Mouse (Mus musculus): ENCODE results near the gene Xlr5a. TPM values are rescaled to one million over a fixed set of nuclear protein-coding genes. Genes with fewer than 3 reads are reported as not detected.

Gene Xlr5a
- not detected in 2 replicates for polyA plus RNA-seq (2012; ENCODE audit: low replicate concordance)

DNA sequence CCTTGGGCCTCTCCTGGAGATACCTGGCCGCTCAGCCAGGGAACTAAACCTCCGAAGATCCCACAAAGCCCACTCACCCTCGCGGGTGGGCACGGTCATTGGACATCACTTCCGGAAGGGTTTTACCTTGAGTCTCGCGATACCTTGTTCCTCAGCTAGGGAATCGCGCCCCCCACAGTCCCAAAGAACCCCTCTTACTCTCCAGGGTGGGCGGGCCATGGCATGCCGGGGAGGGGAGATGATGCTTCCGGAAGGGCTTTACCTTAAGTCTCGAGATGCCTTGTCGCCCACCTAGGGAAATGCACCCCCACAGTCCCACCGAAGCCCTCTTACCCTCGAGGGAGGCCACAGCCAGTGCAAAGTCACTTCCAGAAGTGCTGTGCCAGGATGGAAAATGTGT, at the start of gene Xlr5a, which contains the start of gene Xlr5c:
Gene Xlr5a (minus strand): TSS at position 101 of the 400 bp plus-strand sequence.
Gene Xlr5c (minus strand): TSS at position 101 of the 400 bp plus-strand sequence.

GRCm38 (mm10) chrX:73342483-73342895, 49.7 kb upstream of the Xlr5a start, which contains the start of gene Zfp275:
Gene Zfp275 (plus strand): TSS chrX:73342621.

DNA sequence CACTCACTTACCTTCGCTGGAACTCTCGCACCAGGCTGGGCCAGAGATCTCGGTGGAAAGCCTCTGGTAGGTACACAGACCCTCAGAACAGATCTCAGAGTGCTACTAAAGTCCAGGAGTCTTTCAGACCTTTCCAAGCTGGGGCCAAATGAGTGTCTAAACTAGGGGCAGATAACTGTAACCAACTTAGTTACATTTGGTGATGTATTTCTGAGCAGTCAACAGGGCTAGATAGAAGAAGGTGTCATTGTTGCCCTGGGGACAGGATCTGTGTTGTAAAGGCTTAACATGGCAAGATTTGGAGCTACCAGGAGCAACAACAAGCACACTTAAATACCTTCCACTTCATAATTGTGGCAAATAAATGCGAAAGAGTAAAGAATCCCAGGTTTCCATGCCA, 44.0 kb upstream of the Xlr5a start, which contains the start of gene Gm45015:
Gene Gm45015 (minus strand): TSS at position 101 of the 400 bp plus-strand sequence.

DNA sequence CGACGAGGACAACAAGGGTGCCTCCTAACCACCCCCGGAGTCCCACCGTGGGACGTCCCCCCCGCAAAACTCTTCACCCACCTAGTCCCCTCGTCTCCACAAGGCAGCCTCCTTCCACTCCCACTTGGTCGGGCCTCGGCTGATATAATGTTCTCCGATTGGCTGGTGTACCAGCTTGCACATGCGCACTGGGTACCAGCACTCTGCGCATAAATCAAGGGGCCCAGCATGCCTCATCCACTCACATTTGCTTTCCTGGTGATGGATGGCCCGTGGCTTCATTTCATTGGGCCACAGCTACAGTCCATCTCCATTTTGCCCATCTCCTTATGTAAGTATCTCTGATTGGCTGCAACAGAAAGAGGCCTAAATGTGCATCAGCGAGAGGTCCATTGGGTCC, 27.5 kb downstream of the Xlr5a start, which contains the start of gene Xlr3c:
Gene Xlr3c (minus strand): TSS at position 121 of the 400 bp plus-strand sequence.

DNA sequence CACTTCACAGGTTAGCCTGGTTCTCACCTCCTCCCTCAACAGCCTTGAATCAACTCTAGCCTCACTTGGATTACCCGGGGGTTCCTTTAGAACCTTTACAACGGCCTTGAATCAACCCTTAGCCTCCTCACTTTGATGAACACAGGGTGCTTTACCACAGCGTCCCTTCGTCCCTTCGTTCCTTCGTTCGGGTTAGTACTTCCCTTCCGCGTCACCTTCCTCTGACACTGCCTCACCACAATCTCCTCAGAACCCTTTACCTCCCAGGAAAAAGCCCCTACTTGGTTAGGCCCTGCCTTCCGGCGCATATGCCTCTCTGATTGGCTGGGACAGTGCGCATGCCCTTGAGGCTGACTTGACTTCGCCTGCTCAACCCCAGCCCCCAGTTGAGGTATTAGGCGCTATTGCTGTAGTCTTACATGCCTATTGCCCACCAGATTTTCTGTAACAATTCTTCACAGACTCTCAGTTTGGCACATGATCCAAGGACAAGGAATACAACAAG, 49.9 kb downstream of the Xlr5a start, which contains the start of gene Xlr4c:
Gene Xlr4c (minus strand): TSS at position 310 of the 505 bp plus-strand sequence.

DNA sequence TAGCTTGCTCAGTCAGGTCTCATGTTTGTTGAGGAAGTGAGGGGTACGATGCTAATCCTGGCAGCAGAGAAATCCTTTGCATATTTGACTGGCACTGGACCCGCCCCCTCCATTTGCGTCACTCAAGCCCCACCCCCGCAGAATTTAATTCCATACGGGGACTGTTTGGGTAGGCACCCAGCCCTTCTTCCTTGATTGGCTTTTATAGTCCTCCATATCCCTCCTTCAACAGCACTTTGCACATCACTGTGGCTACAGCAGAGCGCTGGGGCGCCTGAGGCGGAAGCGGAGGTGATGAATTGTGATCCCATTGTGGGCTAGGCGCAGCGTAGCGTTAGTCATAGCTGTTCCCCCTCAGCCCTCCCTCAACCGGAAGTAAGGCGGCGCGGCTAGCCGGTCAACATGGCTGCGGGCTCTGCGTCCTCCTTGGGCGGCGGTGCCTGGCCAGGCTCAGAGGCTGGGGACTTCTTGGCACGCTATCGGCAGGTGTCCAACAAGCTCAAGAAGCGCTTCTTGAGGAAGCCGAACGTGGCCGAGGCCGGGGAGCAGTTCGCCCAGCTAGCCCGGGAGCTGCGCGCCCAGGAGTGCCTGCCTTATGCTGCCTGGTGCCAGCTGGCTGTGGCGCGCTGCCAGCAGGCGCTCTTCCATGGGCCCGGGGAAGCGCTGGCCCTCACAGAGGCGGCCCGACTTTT, 64.7 kb downstream of the Xlr5a start, which contains the start of gene F8a:
Gene F8a (plus strand): TSS at position 378 of the 692 bp plus-strand sequence.

GRCm38 (mm10) chrX:73213819-73214564, 78.8 kb downstream of the Xlr5a start, which contains the start of gene Xlr4b:
Gene Xlr4b (plus strand): TSS chrX:73214333.

GRCm38 (mm10) chrX:73191934-73192333, 100.8 kb downstream of the Xlr5a start, which contains the start of gene Xlr3b:
Gene Xlr3b (plus strand): TSS chrX:73192207.

GRCm38 (mm10) chrX:73176889-73177288, 115.9 kb downstream of the Xlr5a start, which contains the start of gene Spin2d:
Gene Spin2d (minus strand): TSS chrX:73176989.

DNA sequence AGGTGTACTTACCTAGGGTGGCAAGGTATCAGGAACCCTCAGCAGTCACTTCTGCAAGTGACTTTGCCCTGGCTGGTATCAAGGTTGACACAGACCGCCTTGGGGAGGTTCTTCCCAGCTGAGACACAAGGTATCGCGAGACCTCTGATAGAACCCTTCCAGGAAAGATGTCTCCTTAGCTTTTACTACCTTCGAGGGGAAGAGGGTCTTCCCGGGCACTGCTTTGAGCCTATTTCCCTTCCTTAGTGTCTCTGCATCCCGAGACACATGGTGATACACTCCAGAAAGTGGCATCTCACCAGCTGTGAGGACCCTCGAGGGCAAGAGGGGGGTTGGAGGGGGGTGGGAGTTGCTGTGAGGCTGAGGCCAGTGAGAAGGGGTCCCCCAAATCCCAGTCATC, 143.4 kb downstream of the Xlr5a start, which contains the start of gene DXBay18:
Gene DXBay18 (minus strand): TSS at position 101 of the 400 bp plus-strand sequence.

DNA sequence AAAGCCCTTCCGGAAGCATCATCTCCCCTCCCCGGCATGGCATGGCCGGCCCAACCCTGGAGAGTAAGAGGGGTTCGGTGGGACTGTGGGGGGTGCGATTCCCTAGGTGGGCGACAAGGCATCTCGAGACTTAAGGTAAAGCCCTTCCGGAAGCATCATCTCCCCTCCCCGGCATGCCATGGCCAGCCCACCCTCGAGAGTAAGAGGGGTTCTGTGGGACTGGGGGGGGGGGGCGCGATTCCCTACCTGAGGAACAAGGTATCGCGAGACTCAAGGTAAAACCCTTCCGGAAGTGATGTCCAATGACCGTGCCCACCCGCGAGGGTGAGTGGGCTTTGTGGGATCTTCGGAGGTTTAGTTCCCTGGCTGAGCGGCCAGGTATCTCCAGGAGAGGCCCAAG, 144.3 kb downstream of the Xlr5a start, which contains the start of gene Xlr5b:
Gene Xlr5b (plus strand): TSS at position 301 of the 400 bp plus-strand sequence.

GRCm38 (mm10) chrX:73116747-73117146, 176.0 kb downstream of the Xlr5a start, which contains the start of gene Gm14685:
Gene Gm14685 (plus strand): TSS chrX:73117047.

DNA sequence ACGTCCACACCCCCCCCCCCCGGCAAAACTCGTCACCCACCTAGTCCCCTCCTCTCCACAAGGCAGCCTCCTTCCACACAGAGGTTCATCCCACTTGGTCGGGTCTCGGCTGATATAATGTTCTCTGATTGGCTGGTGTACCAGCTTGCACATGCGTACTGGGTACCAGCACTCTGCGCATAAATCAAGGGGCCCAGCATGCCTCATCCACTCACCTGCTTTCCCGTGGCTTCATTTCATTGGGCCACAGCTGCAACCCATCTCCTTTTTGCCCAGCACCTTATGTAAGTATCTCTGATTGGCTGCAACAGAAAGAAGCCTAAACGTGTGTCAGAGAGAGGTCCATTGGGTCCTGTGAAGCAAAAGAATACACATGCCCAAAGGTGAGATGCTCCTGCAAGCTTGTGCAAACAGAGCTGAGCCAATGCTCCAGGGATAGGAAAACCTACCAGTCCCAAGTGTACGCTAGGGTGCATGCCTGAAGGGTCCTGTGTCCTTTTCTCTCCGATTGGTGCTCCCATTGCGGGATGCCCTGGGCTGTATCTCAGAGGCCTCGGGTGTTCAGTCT, 195.8 kb downstream of the Xlr5a start, which contains the start of gene Xlr3a:
Gene Xlr3a (minus strand): TSS at position 155 of the 568 bp plus-strand sequence.

DNA sequence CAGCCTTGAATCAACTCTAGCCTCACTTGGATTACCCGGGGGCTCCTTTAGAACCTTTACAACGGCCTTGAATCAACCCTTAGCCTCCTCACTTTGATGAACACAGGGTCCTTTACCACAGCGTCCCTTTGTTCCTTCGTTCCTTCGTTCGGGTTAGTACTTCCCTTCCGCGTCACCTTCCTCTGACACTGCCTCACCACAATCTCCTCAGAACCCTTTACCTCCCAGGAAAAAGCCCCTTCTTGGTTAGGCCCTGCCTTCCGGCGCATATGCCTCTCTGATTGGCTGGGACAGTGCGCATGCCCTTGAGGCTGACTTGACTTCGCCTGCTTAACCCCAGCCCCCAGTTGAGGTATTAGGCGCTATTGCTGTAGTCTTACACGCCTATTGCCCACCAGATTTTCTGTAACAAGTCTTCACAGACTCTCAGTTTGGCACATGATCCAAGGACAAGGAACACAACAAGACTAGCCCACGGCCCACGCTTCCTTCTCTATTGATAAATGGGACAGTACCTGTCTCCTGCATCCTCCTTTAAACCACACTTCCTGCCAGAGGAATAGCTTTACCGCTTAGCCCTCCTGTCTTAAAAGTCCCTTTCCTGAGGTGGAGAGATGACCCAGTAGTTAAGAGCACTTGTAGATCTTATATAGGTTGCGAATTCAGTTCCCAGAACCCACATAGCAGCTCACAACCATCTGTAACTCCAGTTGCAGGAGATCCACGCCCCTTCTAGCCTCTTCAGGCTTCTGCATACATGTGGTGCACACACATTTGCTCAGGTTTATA, 210.3 kb downstream of the Xlr5a start, which contains the start of gene Xlr4a:
Gene Xlr4a (minus strand): TSS at position 212 of the 789 bp plus-strand sequence.

DNA sequence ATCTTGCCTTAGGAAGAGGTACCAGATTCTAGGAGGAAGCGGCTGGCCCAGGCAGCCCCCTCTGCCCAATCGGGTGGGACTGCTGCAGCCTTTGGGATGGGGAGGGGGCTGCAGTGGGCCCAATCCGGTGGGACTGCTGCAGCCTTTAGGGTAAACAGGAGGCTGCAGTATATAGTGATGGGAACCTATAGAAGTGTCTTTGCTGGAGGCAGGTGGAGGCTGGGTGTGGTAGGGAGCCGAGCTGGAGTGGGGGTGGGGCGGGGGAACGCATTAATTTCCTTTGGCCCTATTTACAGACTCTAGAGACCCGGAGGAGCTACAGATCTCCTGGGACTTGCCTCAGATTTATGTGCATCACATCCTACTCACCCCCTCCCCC, 228.4 kb downstream of the Xlr5a start, which contains the start of gene Pnma3:
Gene Pnma3 (plus strand): TSS at position 373 of the 379 bp plus-strand sequence.

Other genes starting within 250 kb of the Xlr5a start
- 0.11 TPM in 1 of 2 replicates, not detected in the other for gene Pnma3, start 228.2 kb downstream of the Xlr5a start, polyA plus RNA-seq (2012; ENCODE audit: low replicate concordance)
- 0.15 TPM in 1 of 2 replicates, not detected in the other for gene Xlr4a, start 210.5 kb downstream of the Xlr5a start, polyA plus RNA-seq (2012; ENCODE audit: low replicate concordance)
- gene Xlr3a, start 195.9 kb downstream of the Xlr5a start, polyA plus RNA-seq (2012; ENCODE audit: low replicate concordance) = not detected in 2 replicates
- gene Gm14685, start 175.9 kb downstream of the Xlr5a start, polyA plus RNA-seq (2012; ENCODE audit: low replicate concordance) = 0.14 TPM in 1 of 2 replicates, not detected in the other
- not detected in 2 replicates for gene Xlr5b, start 144.2 kb downstream of the Xlr5a start, polyA plus RNA-seq (2012; ENCODE audit: low replicate concordance)
- gene DXBay18, start 143.5 kb downstream of the Xlr5a start, polyA plus RNA-seq (2012; ENCODE audit: low replicate concordance) = not detected in 2 replicates
- gene Spin2d, start 116.0 kb downstream of the Xlr5a start, polyA plus RNA-seq (2012; ENCODE audit: low replicate concordance) = not detected in 2 replicates
- gene Xlr3b, start 100.8 kb downstream of the Xlr5a start, polyA plus RNA-seq (2012; ENCODE audit: low replicate concordance) = not detected in 2 replicates
- gene Xlr4b, start 78.6 kb downstream of the Xlr5a start, polyA plus RNA-seq (2012; ENCODE audit: low replicate concordance) = 0.92 and 1.4 TPM in 2 replicates
- gene F8a, start 64.7 kb downstream of the Xlr5a start, polyA plus RNA-seq (2012; ENCODE audit: low replicate concordance) = 17.9 and 29.9 TPM in 2 replicates
- gene Xlr4c, start 49.8 kb downstream of the Xlr5a start, polyA plus RNA-seq (2012; ENCODE audit: low replicate concordance) = 0.73 and 2.7 TPM in 2 replicates
- not detected in 2 replicates for gene Xlr3c, start 27.6 kb downstream of the Xlr5a start, polyA plus RNA-seq (2012; ENCODE audit: low replicate concordance)
- gene Xlr5c, start within 50 bp of the Xlr5a start, polyA plus RNA-seq (2012; ENCODE audit: low replicate concordance) = not detected in 2 replicates
- not detected in 2 replicates for gene Gm45015, start 43.9 kb upstream of the Xlr5a start, polyA plus RNA-seq (2012; ENCODE audit: low replicate concordance)
- gene Zfp275, start 49.6 kb upstream of the Xlr5a start, polyA plus RNA-seq (2012; ENCODE audit: low replicate concordance) = 0.93 and 1.5 TPM in 2 replicates
- not detected in 2 replicates for gene Gm18336, start 105.8 kb upstream of the Xlr5a start, polyA plus RNA-seq (2012; ENCODE audit: low replicate concordance)
- 0.05 TPM in 1 of 2 replicates, not detected in the other for gene Zfp92, start 118.1 kb upstream of the Xlr5a start, polyA plus RNA-seq (2012; ENCODE audit: low replicate concordance)
- not detected in 2 replicates for gene Trex2, start 142.4 kb upstream of the Xlr5a start, polyA plus RNA-seq (2012; ENCODE audit: low replicate concordance)
- gene Haus7, start 166.1 kb upstream of the Xlr5a start, polyA plus RNA-seq (2012; ENCODE audit: low replicate concordance) = 1.0 and 2.9 TPM in 2 replicates
- gene Bgn, start 190.6 kb upstream of the Xlr5a start, polyA plus RNA-seq (2012; ENCODE audit: low replicate concordance) = 0.98 and 20.4 TPM in 2 replicates
- not detected in 2 replicates for gene Atp2b3, start 210.1 kb upstream of the Xlr5a start, polyA plus RNA-seq (2012; ENCODE audit: low replicate concordance)

Measured in leukemia stem cell, adult 10-12 weeks (primary cell).